Mouse (Mus musculus) liver, embryonic 14.5 days (tissue): Measurements from ENCODE around the gene Hdac2. TPM values are rescaled to one million over a fixed set of nuclear protein-coding genes. Genes with fewer than 3 reads are reported as not detected.

Experiments used
- ATAC-seq: fragments of 200-750 bp; cut with Nextera tagmentation; 2 replicates; pipeline ENCODE4 v1.8.0; 2017; ENCODE audit warnings: moderate number of reproducible peaks, mild to moderate bottlenecking, moderate library complexity; ENCODE audit not compliant: insufficient read depth
- DNase-seq, 3 experiments: peaks; one replicate each; pipeline ENCODE4 v3.0.0-alpha.2; 2012 to 2013; ENCODE audit warnings: low read depth in 3 of 3, low spot score in 3 of 3
- H3K27ac ChIP-seq: fragments of 300-500 bp; sonication (generic); 2 replicates; pipeline ENCODE4 v1.5.1; 2014; ENCODE audit warnings: moderate library complexity, mild to moderate bottlenecking, control low read depth, inconsistent platforms
- H3K27me3 ChIP-seq: fragments of 300-500 bp; sonication (generic); 2 replicates; pipeline ENCODE4 v1.6.1; 2014; ENCODE audit warnings: mild to moderate bottlenecking, low read length, moderate library complexity; ENCODE audit not compliant: control insufficient read depth, insufficient read depth
- H3K36me3 ChIP-seq: fragments of 300-500 bp; sonication (generic); replicated peaks from 2 replicates; pipeline ENCODE4 v1.6.1; 2014; ENCODE audit warnings: low read depth; ENCODE audit not compliant: control insufficient read depth, insufficient read depth
- H3K4me1 ChIP-seq, 2 experiments: fragments of 200-500 bp in 1 of 2; fragments of 300-500 bp in 1 of 2; sonication (generic) in 1 of 2; replicated peaks; 2 replicates each; pipeline ENCODE4 v1.6.1; 2012 to 2014; ENCODE audit warnings: antibody characterized with exemption in 1 of 2, inconsistent platforms in 1 of 2, low read length in 1 of 2; ENCODE audit not compliant: control insufficient read depth in 2 of 2, insufficient read depth in 2 of 2
- H3K4me2 ChIP-seq: fragments of 300-500 bp; sonication (generic); 2 replicates; pipeline ENCODE4 v1.6.1; 2014; ENCODE audit warnings: low read depth, mild to moderate bottlenecking, control low read depth, moderate library complexity
- H3K4me3 ChIP-seq, 2 experiments: fragments of 200-500 bp in 1 of 2; fragments of 300-500 bp in 1 of 2; sonication (generic) in 1 of 2; 2 replicates each; pipeline ENCODE4 v1.5.1; 2012 to 2014; ENCODE audit warnings: low read depth in 2 of 2, low read length in 2 of 2, mild to moderate bottlenecking in 2 of 2, control low read depth in 1 of 2, inconsistent platforms in 1 of 2, moderate library complexity in 1 of 2; ENCODE audit not compliant: insufficient read depth in 1 of 2
- H3K9ac ChIP-seq: fragments of 300-500 bp; sonication (generic); replicated peaks from 2 replicates; pipeline ENCODE4 v1.6.1; 2014; ENCODE audit warnings: mild to moderate bottlenecking, control low read depth, moderate library complexity
- H3K9me3 ChIP-seq: fragments of 300-500 bp; sonication (generic); 2 replicates; pipeline ENCODE4 v1.6.1; 2016; ENCODE audit warnings: low read length, mixed read lengths; ENCODE audit not compliant: control insufficient read depth
- CTCF ChIP-seq: IDR thresholded peaks from 2 replicates; pipeline ENCODE4 v1.5.1; 2016; ENCODE audit warnings: antibody characterized with exemption, low read depth, control low read depth
- EP300 ChIP-seq: IDR thresholded peaks from 2 replicates; pipeline ENCODE4 v1.6.1; 2016; ENCODE audit warnings: antibody characterized with exemption, low read depth
- WGBS: fragments of 180-500 bp; shearing (Covaris S2); extraction: QIAGEN DNeasy Blood & Tissue Kit; methylation state at CpG from one replicate; pipeline ENCODE4 v1.1.7; 2014; ENCODE audit not compliant: insufficient replicate concordance; 5-methylcytosine and 5-hydroxymethylcytosine counted together
- polyA plus RNA-seq, 2 experiments: library from polyadenylated mRNA; depleted of rRNA in 1 of 2; stranded (reverse) in 1 of 2; unstranded in 1 of 2; fragments of >200 nt; fragmentation: Nextera tagmentation in 1 of 2; extraction: Ambion mirVana in 1 of 2; gene quantifications; 2 replicates each; pipeline versions ENCODE4 v1.2.1 to v1.2.3; 2012 to 2014

Hdac2 gene
- polyA plus RNA-seq, 2 experiments = 26.8 to 60.4 TPM

DNA sequence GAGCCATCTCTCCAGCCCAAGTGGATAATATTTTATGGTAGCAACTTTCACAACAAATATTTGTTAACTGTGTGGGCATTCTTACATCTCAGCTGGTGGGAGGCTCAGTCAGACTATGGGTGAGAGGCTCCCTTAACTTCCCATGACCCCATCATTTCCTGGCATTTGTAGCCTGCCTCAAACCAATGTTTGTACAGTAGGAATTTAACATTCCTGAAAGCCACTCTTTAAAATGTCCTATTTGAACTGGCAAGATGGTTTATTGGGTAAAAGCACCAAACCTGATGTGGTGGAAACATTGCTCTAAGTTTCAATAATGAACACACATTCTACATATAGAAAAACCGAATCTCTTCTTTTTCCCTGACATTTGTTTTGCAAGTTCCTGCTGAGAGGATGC is 50.0 kb downstream of the Hdac2 start:
- no peak for ATAC-seq
- no peak for DNase-seq
- H3K27ac ChIP-seq = no peak overlapping the region
- TF ChIP-seq EP300 = no peak
- no peak for TF ChIP-seq CTCF
- no peaks in the 10 kb centered on the region for H3K27me3 ChIP-seq
- no peaks in the 10 kb centered on the region for H3K9me3 ChIP-seq
- no peaks in the 10 kb centered on the region for H3K4me1 ChIP-seq
- H3K4me2 ChIP-seq = no peak overlapping the region
- no peaks in the 10 kb centered on the region for H3K36me3 ChIP-seq
- WGBS = 43% methylated on average over 1 of the region's 1 CpGs
- H3K9ac ChIP-seq = no peak overlapping the region
- H3K4me3 ChIP-seq = no peak overlapping the region

DNA sequence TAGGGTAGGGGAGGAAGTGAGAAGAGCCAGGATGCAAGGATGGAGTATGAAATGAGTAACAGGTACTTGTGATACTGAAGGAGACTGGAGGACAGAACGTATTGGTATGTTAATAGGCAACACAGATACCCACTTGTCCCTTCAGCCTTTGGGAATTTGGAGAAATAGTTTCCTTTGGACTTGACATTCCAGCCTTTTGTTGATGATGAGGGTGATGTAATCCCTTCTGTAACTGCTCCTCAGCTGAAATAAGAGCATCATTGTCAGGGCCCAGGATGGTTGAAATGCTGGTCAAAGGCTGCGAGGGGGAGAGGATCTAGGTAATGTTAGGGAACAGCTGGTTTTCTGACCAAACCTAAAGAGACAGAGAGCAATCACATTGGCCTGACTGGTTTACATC is 54.3 kb downstream of the Hdac2 start:
- Histone ChIP-seq H3K4me3 (no peak overlapping the region), H3K27me3 (no peaks in the 10 kb centered on the region), H3K27ac (no peak overlapping the region), H3K9me3 (no peaks in the 10 kb centered on the region), H3K9ac (no peak overlapping the region), H3K4me1 (no peaks in the 10 kb centered on the region), H3K4me2 (no peak overlapping the region), H3K36me3 (no peaks in the 10 kb centered on the region)
- ATAC-seq (no peak), DNase-seq (no peak)
- no peak for TF ChIP-seq CTCF
- TF ChIP-seq EP300 = no peak
- WGBS = 48% methylated on average over 2 of the region's 2 CpGs

DNA sequence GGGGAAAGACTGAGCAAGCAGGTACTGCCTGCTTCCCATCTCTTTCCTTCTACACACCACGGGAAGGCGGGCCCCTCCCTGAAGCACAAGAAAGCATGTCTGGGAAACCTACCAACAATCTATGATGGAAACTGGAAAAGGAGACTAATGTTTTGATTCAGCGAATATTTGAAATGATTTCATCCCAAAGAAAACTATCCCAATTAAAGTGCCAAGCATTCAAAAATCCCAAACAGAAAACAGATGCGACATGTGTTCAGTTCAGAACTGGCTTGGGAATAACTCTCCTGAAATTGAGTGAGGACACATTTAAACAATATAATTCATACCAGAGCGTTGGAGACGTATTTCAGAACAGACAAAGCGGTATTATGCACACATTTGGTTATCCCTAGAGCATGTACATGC is 60.8 kb downstream of the Hdac2 start:
- 72% methylated on average over 7 of the region's 7 CpGs for WGBS
- no peak for DNase-seq
- Histone ChIP-seq H3K36me3 (no peaks in the 10 kb centered on the region), H3K9ac (no peak overlapping the region), H3K4me2 (no peak overlapping the region), H3K4me1 (no peaks in the 10 kb centered on the region), H3K4me3 (no peak overlapping the region), H3K9me3 (no peaks in the 10 kb centered on the region), H3K27ac (no peak overlapping the region), H3K27me3 (no peaks in the 10 kb centered on the region)
- ATAC-seq = no peak
- no peak for TF ChIP-seq CTCF
- TF ChIP-seq EP300 = no peak

DNA sequence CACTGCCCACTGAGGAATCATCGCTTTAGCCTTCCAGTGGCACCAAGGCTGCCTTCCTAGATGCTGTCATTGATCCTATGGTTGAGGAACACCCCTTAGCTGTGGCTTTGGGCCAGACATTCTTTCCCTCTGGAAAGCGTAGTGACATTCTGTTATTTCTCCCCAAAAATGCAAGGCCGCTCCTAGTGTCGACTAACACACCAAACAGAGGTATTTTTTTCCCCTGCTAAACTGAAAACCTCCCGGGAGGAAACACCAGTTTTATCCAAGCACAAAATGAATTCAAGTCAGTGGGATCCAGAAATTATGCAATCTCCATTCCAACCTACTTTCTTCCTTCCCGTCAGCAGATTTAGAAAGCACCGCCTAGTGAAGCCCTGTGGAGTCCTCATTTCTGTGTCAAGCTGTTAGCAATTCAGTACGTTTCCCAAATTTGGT is 73.3 kb downstream of the Hdac2 start:
- H3K4me3 ChIP-seq = no peak overlapping the region
- no peak overlapping the region for H3K9ac ChIP-seq
- H3K4me2 ChIP-seq = no peak overlapping the region
- no peak overlapping the region for H3K27ac ChIP-seq
- 67% methylated on average over 8 of the region's 8 CpGs for WGBS
- no peaks in the 10 kb centered on the region for H3K9me3 ChIP-seq
- DNase-seq = no peak
- TF ChIP-seq EP300 (no peak), CTCF (no peak)
- no peak for ATAC-seq
- H3K4me1 ChIP-seq = no peaks in the 10 kb centered on the region
- H3K27me3 ChIP-seq = no peaks in the 10 kb centered on the region
- H3K36me3 ChIP-seq = no peaks in the 10 kb centered on the region

Other genes with a start within 250 kb of the Hdac2 start
- 12.1 and 16.3 TPM in 2 replicates for gene Marcks, start 164.4 kb downstream of the Hdac2 start, polyA plus RNA-seq (2012; rRNA removed)
- gene Marcks, start 164.4 kb downstream of the Hdac2 start, polyA plus RNA-seq (2014; fragmentation: Nextera tagmentation; extraction: Ambion mirVana) = 22.2 and 22.3 TPM in 2 replicates